ENCODE assay signal across 8 mouse cellular contexts in genomic region chr11:102244926-102245449, GRCm38 (mm10). TPM values are rescaled to one million over a fixed set of nuclear protein-coding genes. Genes with fewer than 3 reads are reported as not detected.
DNase-seq lines count a peak whose midpoint lies in the region; ATAC-seq lines count a peak whose summit lies in the region.

No protein-coding gene starts in this region.

- DNase-seq in kidney, adult 18-20 months, result no peak
- DNase-seq in brain, embryonic 18.5 days (ENCODE audit: low read depth, low spot score), result peak; percentile 56
- DNase-seq in forebrain, embryonic 14.5 days (ENCODE audit: low spot score), result peak; percentile 84
- peak; percentile 73 for DNase-seq in heart, postnatal 4 days
- DNase-seq in left cerebral cortex, adult 8-10 months (ENCODE audit: low spot score in 2 of 2), result peak; percentile 63 to 91
- DNase-seq in right cerebral cortex, postnatal 14 days, result peak; percentile 75

- peak overlapping the region; percentile 63 for H3K9ac ChIP-seq in kidney, embryonic 16.5 days (replicated peaks; ENCODE audit: low read length)
- peak overlapping the region; percentile 64 for H3K9ac ChIP-seq in forebrain, embryonic 14.5 days (ENCODE audit: low read length)

- 0 out of 2 replicates have a peak, but pooled peaks cover 4% of the 10 kb centered on the region for H3K9me3 ChIP-seq in kidney, embryonic 16.5 days (ENCODE audit: low read length)
- H3K9me3 ChIP-seq in forebrain, embryonic 14.5 days (replicated peaks; ENCODE audit: control insufficient read depth, low read length), result no peaks in the 10 kb centered on the region

- H3K36me3 ChIP-seq in kidney, embryonic 16.5 days (ENCODE audit: insufficient read depth, low read length), result no peaks in the 10 kb centered on the region
- H3K36me3 ChIP-seq in forebrain, embryonic 14.5 days (ENCODE audit: control insufficient read depth, insufficient read depth, low read length), result no peaks in the 10 kb centered on the region
- H3K36me3 ChIP-seq in macrophage (ENCODE audit: inconsistent target), result no peaks in the 10 kb centered on the region

- H3K4me1 ChIP-seq in kidney, embryonic 16.5 days (ENCODE audit: insufficient read depth, low read length), result peaks cover 25% of the 10 kb centered on the region
- peaks cover 21% of the 10 kb centered on the region for H3K4me1 ChIP-seq in forebrain, embryonic 14.5 days (ENCODE audit: control insufficient read depth, insufficient read depth, low read length)

- peak overlapping the region; percentile 66 for H3K4me2 ChIP-seq in kidney, embryonic 16.5 days (replicated peaks; ENCODE audit: low read depth, low read length)
- H3K4me2 ChIP-seq in forebrain, embryonic 14.5 days (ENCODE audit: low read length), result peak overlapping the region; percentile 69

- peak; percentile 66 for ATAC-seq in kidney, embryonic 16.5 days (ENCODE audit: low FRiP score, low TSS enrichment)
- peak; percentile 67 for ATAC-seq in forebrain, embryonic 14.5 days

- peak overlapping the region; percentile 39 for H3K4me3 ChIP-seq in kidney, embryonic 16.5 days (ENCODE audit: low read length)
- peak overlapping the region; percentile 29 for H3K4me3 ChIP-seq in forebrain, embryonic 14.5 days (ENCODE audit: low read depth, low read length)
- H3K4me3 ChIP-seq in macrophage (ENCODE audit: inconsistent target), result peak overlapping the region; percentile 29

- H3K79me2 ChIP-seq in macrophage (ENCODE audit: inconsistent target), result peaks cover 10% of the 10 kb centered on the region; the same call in 1 of the 2 replicates

- under 1% methylated on average over 32 of the region's 32 CpGs for WGBS in kidney, embryonic 16.5 days
- under 1% methylated on average over 32 of the region's 32 CpGs for WGBS in forebrain, embryonic 14.5 days
- WGBS in macrophage (ENCODE audit: missing documents), result under 1% methylated on average over 32 of the region's 32 CpGs

- 0 out of 2 replicates have a peak, but pooled peaks cover 3% of the 10 kb centered on the region for H3K27me3 ChIP-seq in kidney, embryonic 16.5 days (ENCODE audit: insufficient read depth, low read length)
- H3K27me3 ChIP-seq in forebrain, embryonic 14.5 days (replicated peaks; ENCODE audit: control insufficient read depth, insufficient read depth, low read length), result no peaks in the 10 kb centered on the region

- H3K27ac ChIP-seq in kidney, embryonic 16.5 days (ENCODE audit: low read length), result peak overlapping the region; percentile 25; the same call in 1 of the 2 replicates
- 0 out of 2 replicates have a peak overlapping the region, but pooled peaks have one; percentile 27 for H3K27ac ChIP-seq in forebrain, embryonic 14.5 days (ENCODE audit: low read depth, low read length)
- peak overlapping the region; percentile 94 for H3K27ac ChIP-seq in macrophage

RNA-seq across cellular contexts. Expression of gene BC030867, which starts 3.7 kb away (rescaled TPM):
- 21.2 and 24.6 TPM in 2 replicates for polyA plus RNA-seq in kidney, embryonic 16.5 days (2015; fragmentation: Nextera tagmentation; extraction: Ambion mirVana)
- polyA plus RNA-seq in forebrain, embryonic 14.5 days (2014; fragmentation: Nextera tagmentation; extraction: Ambion mirVana), result 6.1 and 6.3 TPM in 2 replicates
- total RNA-seq in heart, postnatal 4 days (2021), result 1 to 10 TPM; 5.3 TPM
- 1 to 10 TPM in 3 of 4 experiments, under 1 TPM in 1; 0.76 to 1.6 (median 1.4) TPM for total RNA-seq in left cerebral cortex, adult 8-10 months (2022)
- total RNA-seq in macrophage (2018; cell fraction: chromatin; rRNA removed), result 1 to 10 TPM in 20 of 26 experiments, under 1 TPM in 5, not detected in 1; 0.41 to 8.4 (median 1.8) TPM
- 1 to 10 TPM in 7 of 26 experiments, under 1 TPM in 19; 0.08 to 1.6 (median 0.71) TPM for total RNA-seq in macrophage (2018; cell fraction: cytosol; rRNA removed)
- total RNA-seq in macrophage (2018; cell fraction: nucleus; rRNA removed), result 1 to 10 TPM in 18 of 26 experiments, under 1 TPM in 7, not detected in 1; 0.31 to 9.6 (median 1.6) TPM
- polyA plus RNA-seq in macrophage (2018), result 0.22 to 4.2 TPM (median 1.5 TPM) in 3 replicates

RNA-seq across cellular contexts. Expression of gene Hdac5, which starts 15.0 kb away (rescaled TPM):
- polyA plus RNA-seq in kidney, embryonic 16.5 days (2015; fragmentation: Nextera tagmentation; extraction: Ambion mirVana), result 51.5 and 59.8 TPM in 2 replicates
- polyA plus RNA-seq in forebrain, embryonic 14.5 days (2014; fragmentation: Nextera tagmentation; extraction: Ambion mirVana), result 38.9 and 60.6 TPM in 2 replicates
- 10 to 100 TPM; 90.7 to 91.4 TPM for total RNA-seq in heart, postnatal 4 days (2021)
- total RNA-seq in left cerebral cortex, adult 8-10 months (2022), result 100 to 1,000 TPM; 245 to 275 (median 254) TPM
- total RNA-seq in macrophage (2018; cell fraction: chromatin; rRNA removed), result 100 to 1,000 TPM in 13 of 26 experiments, 10 to 100 TPM in 13; 10.5 to 341 (median 94.0) TPM
- total RNA-seq in macrophage (2018; cell fraction: cytosol; rRNA removed), result 10 to 100 TPM; 24.5 to 71.8 (median 47.2) TPM
- 100 to 1,000 TPM in 7 of 26 experiments, 10 to 100 TPM in 19; 11.4 to 146 (median 63.2) TPM for total RNA-seq in macrophage (2018; cell fraction: nucleus; rRNA removed)
- 31.9 to 58.0 TPM (median 47.9 TPM) in 3 replicates for polyA plus RNA-seq in macrophage (2018)

RNA-seq across cellular contexts. Expression of gene Asb16, which starts 23.6 kb away (rescaled TPM):
- not detected in 2 replicates for polyA plus RNA-seq in kidney, embryonic 16.5 days (2015; fragmentation: Nextera tagmentation; extraction: Ambion mirVana)
- polyA plus RNA-seq in forebrain, embryonic 14.5 days (2014; fragmentation: Nextera tagmentation; extraction: Ambion mirVana), result not detected in 2 replicates
- under 1 TPM; 0.33 to 0.41 TPM for total RNA-seq in heart, postnatal 4 days (2021)
- total RNA-seq in left cerebral cortex, adult 8-10 months (2022), result 1 to 10 TPM; 2.8 to 3.7 (median 3.3) TPM
- not detected for total RNA-seq in macrophage (2018; cell fraction: chromatin; rRNA removed)
- under 1 TPM in 2 of 26 experiments, not detected in 24; 0.04 to 0.09 TPM for total RNA-seq in macrophage (2018; cell fraction: cytosol; rRNA removed)
- not detected for total RNA-seq in macrophage (2018; cell fraction: nucleus; rRNA removed)
- not detected in 3 replicates for polyA plus RNA-seq in macrophage (2018)

RNA-seq across cellular contexts. Expression of gene Tmub2, which starts 39.7 kb away (rescaled TPM):
- polyA plus RNA-seq in kidney, embryonic 16.5 days (2015; fragmentation: Nextera tagmentation; extraction: Ambion mirVana), result 64.4 and 66.7 TPM in 2 replicates
- 74.4 and 75.3 TPM in 2 replicates for polyA plus RNA-seq in forebrain, embryonic 14.5 days (2014; fragmentation: Nextera tagmentation; extraction: Ambion mirVana)
- 10 to 100 TPM; 26.6 to 27.7 TPM for total RNA-seq in heart, postnatal 4 days (2021)
- 10 to 100 TPM; 62.1 to 70.6 (median 65.6) TPM for total RNA-seq in left cerebral cortex, adult 8-10 months (2022)
- 10 to 100 TPM in 25 of 26 experiments, 1 to 10 TPM in 1; 6.5 to 31.2 (median 20.5) TPM for total RNA-seq in macrophage (2018; cell fraction: chromatin; rRNA removed)
- total RNA-seq in macrophage (2018; cell fraction: cytosol; rRNA removed), result 10 to 100 TPM; 30.1 to 49.7 (median 43.3) TPM
- 10 to 100 TPM; 18.7 to 61.6 (median 41.7) TPM for total RNA-seq in macrophage (2018; cell fraction: nucleus; rRNA removed)
- polyA plus RNA-seq in macrophage (2018), result 30.1 to 47.5 TPM (median 30.9 TPM) in 3 replicates

RNA-seq across cellular contexts. Expression of gene Atxn7l3, which starts 51.4 kb away (rescaled TPM):
- 12.4 and 13.3 TPM in 2 replicates for polyA plus RNA-seq in kidney, embryonic 16.5 days (2015; fragmentation: Nextera tagmentation; extraction: Ambion mirVana)
- polyA plus RNA-seq in forebrain, embryonic 14.5 days (2014; fragmentation: Nextera tagmentation; extraction: Ambion mirVana), result 25.2 and 28.7 TPM in 2 replicates
- 10 to 100 TPM; 36.8 to 39.4 TPM for total RNA-seq in heart, postnatal 4 days (2021)
- 100 to 1,000 TPM; 202 to 218 (median 208) TPM for total RNA-seq in left cerebral cortex, adult 8-10 months (2022)
- total RNA-seq in macrophage (2018; cell fraction: chromatin; rRNA removed), result 10 to 100 TPM; 14.4 to 80.8 (median 50.6) TPM
- total RNA-seq in macrophage (2018; cell fraction: cytosol; rRNA removed), result 10 to 100 TPM; 26.2 to 49.2 (median 39.8) TPM
- total RNA-seq in macrophage (2018; cell fraction: nucleus; rRNA removed), result 10 to 100 TPM; 27.4 to 81.9 (median 56.8) TPM
- polyA plus RNA-seq in macrophage (2018), result 14.9 to 36.0 TPM (median 29.4 TPM) in 3 replicates

Comparison
In these comparisons a context has a peak if more than half of its experiments do, and no peak if none do; other contexts are left out.
1. H3K27ac ChIP-seq: peak in every context shown above with its lines; median percentile 94 in macrophage; 27 in forebrain, embryonic 14.5 days; 25 in kidney, embryonic 16.5 days.